Mouse (Mus musculus): Measurements from ENCODE around the gene Rps5. TPM values are rescaled to one million over a fixed set of nuclear protein-coding genes. Genes with fewer than 3 reads are reported as not detected.
A peak's percentile ranks its signal among the peaks of the same experiment; 100 is the strongest.

Rps5 gene
- polyA plus RNA-seq, 1 experiment = 2,242 TPM

DNA sequence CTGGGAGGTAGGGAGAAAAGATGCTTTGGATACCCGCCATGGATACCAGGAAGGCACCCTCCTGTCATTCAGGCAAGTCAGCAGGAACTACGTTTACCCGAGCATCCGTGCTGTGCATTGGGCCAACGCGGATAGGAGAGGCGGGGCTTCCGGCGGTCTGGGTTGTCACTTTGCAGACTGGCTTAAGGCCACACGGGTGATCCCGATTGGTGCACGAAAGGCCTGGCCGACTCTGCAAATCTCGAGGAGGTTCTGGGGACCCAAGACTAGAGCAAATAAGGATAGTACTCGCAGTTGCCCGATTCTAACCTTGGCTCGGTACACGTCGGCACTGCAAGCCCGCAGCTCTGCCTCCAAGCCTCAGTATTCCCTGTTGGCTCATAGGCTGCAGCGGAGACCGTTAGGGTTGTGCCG, 43.6 kb downstream of the Rps5 start, which contains the start of gene Zfp324:
Gene Zfp324 (plus strand): TSS at position 161 of the 414 bp plus-strand sequence.
- under 1% methylated on average over 23 of the region's 23 CpGs for WGBS
- TF ChIP-seq CTCF (IDR thresholded peaks at IDR 0.05; ENCODE audit: extremely low read depth, insufficient read length, insufficient replicate concordance, low read depth, low read length) (no peak), POLR2A (IDR thresholded peaks at IDR 0.05; ENCODE audit: low read depth, low read length) (peak; percentile 61)
- H3K27me3 ChIP-seq (ENCODE audit: control insufficient read depth, insufficient read depth, low read length) = no peaks in the 10 kb centered on the region

DNA sequence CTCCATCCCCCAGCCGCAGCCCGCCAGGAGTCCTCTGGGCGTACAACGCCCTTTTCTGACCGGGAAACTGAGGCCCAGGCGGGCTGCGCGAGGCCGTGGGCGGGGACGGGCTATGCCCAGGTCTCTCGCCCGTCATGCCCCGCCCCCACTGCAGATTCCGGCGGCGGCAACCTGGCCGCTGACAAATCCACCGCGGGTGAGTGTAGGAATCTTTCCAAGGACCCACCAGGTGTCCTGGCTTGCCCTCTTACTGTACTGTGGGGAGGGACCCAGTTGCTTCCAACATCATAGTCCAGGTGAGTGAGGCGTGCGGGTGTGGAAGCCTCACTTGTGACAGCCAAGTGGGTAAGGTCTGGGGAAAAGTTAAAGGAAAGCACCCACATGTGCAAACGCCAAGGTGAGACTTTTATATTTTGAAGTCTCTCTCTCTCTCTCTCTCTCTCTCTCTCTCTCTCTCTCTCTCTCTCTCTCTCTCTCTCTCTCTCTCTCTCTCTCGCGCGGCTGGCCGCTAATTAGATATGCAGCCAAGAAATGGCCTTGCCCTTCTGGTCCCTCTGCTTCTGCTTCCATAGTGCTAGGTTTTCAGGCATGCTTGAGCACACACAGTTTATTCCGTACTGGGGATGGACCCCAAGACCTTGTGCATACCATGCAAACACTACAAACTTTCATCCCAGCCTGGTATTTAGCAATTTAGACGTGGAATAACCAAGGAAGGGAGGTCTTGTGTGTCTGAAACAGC, 44.2 kb downstream of the Rps5 start:
- peaks cover 10% of the 10 kb centered on the region; the same call in 1 of the 2 replicates for H3K4me1 ChIP-seq (ENCODE audit: control insufficient read depth, insufficient read depth, insufficient read length, low read length)
- peak overlapping the region; percentile 79 for H3K4me3 ChIP-seq (ENCODE audit: low read depth, low read length)
- peaks cover 17% of the 10 kb centered on the region for H3K36me3 ChIP-seq (ENCODE audit: control insufficient read depth, insufficient read depth, low read length)
- WGBS = under 1% methylated on average over 29 of the region's 29 CpGs
- TF ChIP-seq CTCF (IDR thresholded peaks at IDR 0.05; ENCODE audit: extremely low read depth, insufficient read length, insufficient replicate concordance, low read depth, low read length) = no peak
- TF ChIP-seq POLR2A (IDR thresholded peaks at IDR 0.05; ENCODE audit: low read depth, low read length) = no peak
- H3K27me3 ChIP-seq (ENCODE audit: control insufficient read depth, insufficient read depth, low read length) = no peaks in the 10 kb centered on the region
- H3K27ac ChIP-seq (ENCODE audit: insufficient read depth, low read depth, low read length) = peak overlapping the region; percentile 85

More for the DNA sequence above, 43.6 kb downstream of the Rps5 start, which contains the start of gene Zfp324:
- Histone ChIP-seq H3K4me3 (ENCODE audit: low read depth, low read length) (peak within 1 kb of the TSS; percentile 79), H3K36me3 (ENCODE audit: control insufficient read depth, insufficient read depth, low read length) (peaks cover 13% of the 10 kb centered on the region), H3K27ac (ENCODE audit: insufficient read depth, low read depth, low read length) (peak within 1 kb of the TSS; percentile 85), H3K4me1 (ENCODE audit: control insufficient read depth, insufficient read depth, insufficient read length, low read length) (peaks cover 10% of the 10 kb centered on the region; the same call in 1 of the 2 replicates)

DNA sequence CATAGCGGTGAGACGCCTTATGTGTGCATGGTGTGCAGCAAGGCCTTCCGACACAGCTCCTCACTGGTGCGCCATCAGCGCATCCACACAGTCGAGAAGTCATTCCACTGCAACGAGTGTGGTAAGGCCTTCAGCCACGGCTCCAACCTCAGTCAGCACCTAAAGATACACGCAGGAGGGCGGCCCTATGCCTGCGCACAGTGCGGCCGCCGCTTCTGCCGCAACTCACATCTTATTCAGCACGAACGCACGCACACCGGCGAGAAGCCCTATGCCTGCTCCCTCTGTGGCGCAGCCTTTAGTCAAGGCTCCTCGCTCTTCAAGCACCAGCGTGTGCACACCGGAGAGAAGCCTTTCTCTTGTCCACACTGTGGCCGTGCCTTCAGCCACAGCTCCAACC, 48.8 kb downstream of the Rps5 start:
- no peak overlapping the region for H3K27ac ChIP-seq (ENCODE audit: insufficient read depth, low read depth, low read length)
- no peaks in the 10 kb centered on the region for H3K27me3 ChIP-seq (ENCODE audit: control insufficient read depth, insufficient read depth, low read length)
- WGBS = 97% methylated on average over 25 of the region's 25 CpGs
- no peak overlapping the region for H3K4me3 ChIP-seq (ENCODE audit: low read depth, low read length)
- peaks cover 2% of the 10 kb centered on the region; the same call in 1 of the 2 replicates for H3K4me1 ChIP-seq (ENCODE audit: control insufficient read depth, insufficient read depth, insufficient read length, low read length)
- H3K36me3 ChIP-seq (ENCODE audit: control insufficient read depth, insufficient read depth, low read length) = peaks cover 28% of the 10 kb centered on the region
- TF ChIP-seq POLR2A (IDR thresholded peaks at IDR 0.05; ENCODE audit: low read depth, low read length) (no peak), CTCF (IDR thresholded peaks at IDR 0.05; ENCODE audit: extremely low read depth, insufficient read length, insufficient replicate concordance, low read depth, low read length) (no peak)

Other genes starting within 250 kb of the Rps5 start
- gene Vmn2r55, start 237.3 kb upstream of the Rps5 start, polyA plus RNA-seq (2012; rRNA removed) = not detected in 2 replicates
- not detected in 2 replicates for gene Vmn2r56, start 187.3 kb upstream of the Rps5 start, polyA plus RNA-seq (2012; rRNA removed)
- 0.15 and 0.24 TPM in 2 replicates for gene Zscan18, start 118.7 kb upstream of the Rps5 start, polyA plus RNA-seq (2012; rRNA removed)
- 0.11 and 0.22 TPM in 2 replicates for gene Zfp329, start 103.4 kb upstream of the Rps5 start, polyA plus RNA-seq (2012; rRNA removed)
- gene Zfp110, start 87.5 kb upstream of the Rps5 start, polyA plus RNA-seq (2012; rRNA removed) = 3.3 and 5.3 TPM in 2 replicates
- 0.15 TPM in 2 replicates for gene Zfp128, start 41.1 kb upstream of the Rps5 start, polyA plus RNA-seq (2012; rRNA removed)
- 4.0 and 5.6 TPM in 2 replicates for gene Zscan22, start 24.5 kb upstream of the Rps5 start, polyA plus RNA-seq (2012; rRNA removed)
- 0.22 and 0.41 TPM in 2 replicates for gene Rnf225, start 5.1 kb downstream of the Rps5 start, polyA plus RNA-seq (2012; rRNA removed)
- 3.1 and 3.5 TPM in 2 replicates for gene Zfp324, start 43.5 kb downstream of the Rps5 start, polyA plus RNA-seq (2012; rRNA removed)
- gene Zfp446, start 55.6 kb downstream of the Rps5 start, polyA plus RNA-seq (2012; rRNA removed) = 1.2 and 1.8 TPM in 2 replicates
- 0.19 TPM in 1 of 2 replicates, not detected in the other for gene Slc27a5, start 75.9 kb downstream of the Rps5 start, polyA plus RNA-seq (2012; rRNA removed)
- 101 and 195 TPM in 2 replicates for gene Trim28, start 76.8 kb downstream of the Rps5 start, polyA plus RNA-seq (2012; rRNA removed)
- gene Zbtb45, start 87.7 kb downstream of the Rps5 start, polyA plus RNA-seq (2012; rRNA removed) = 22.1 and 46.2 TPM in 2 replicates
- gene Chmp2a, start 112.5 kb downstream of the Rps5 start, polyA plus RNA-seq (2012; rRNA removed) = 58.3 and 102 TPM in 2 replicates
- 56.0 and 93.7 TPM in 2 replicates for gene Ube2m, start 116.0 kb downstream of the Rps5 start, polyA plus RNA-seq (2012; rRNA removed)
- 0.66 and 0.95 TPM in 2 replicates for gene Mzf1, start 132.5 kb downstream of the Rps5 start, polyA plus RNA-seq (2012; rRNA removed)
- not detected in 2 replicates for gene Vmn1r85, start 172.9 kb downstream of the Rps5 start, polyA plus RNA-seq (2012; rRNA removed)
- gene Vmn1r86, start 197.6 kb downstream of the Rps5 start, polyA plus RNA-seq (2012; rRNA removed) = not detected in 2 replicates
- not detected in 2 replicates for gene Vmn1r87, start 217.9 kb downstream of the Rps5 start, polyA plus RNA-seq (2012; rRNA removed)
- not detected in 2 replicates for gene Vmn1r88, start 237.3 kb downstream of the Rps5 start, polyA plus RNA-seq (2012; rRNA removed)